Mouse (Mus musculus) olfactory bulb, adult 2 months (tissue): Measurements from ENCODE around the gene Tmem214. TPM values are rescaled to one million over a fixed set of nuclear protein-coding genes. Genes with fewer than 3 reads are reported as not detected.
A peak's percentile ranks its signal among the peaks of the same experiment; 100 is the strongest.

Experiments used
- H3K27ac ChIP-seq: fragments of 200-500 bp; 2 replicates; pipeline ENCODE4 v1.5.1; 2012; ENCODE audit warnings: low read depth, low read length; ENCODE audit not compliant: insufficient read depth
- H3K4me1 ChIP-seq: fragments of 200-500 bp; 2 replicates; pipeline ENCODE4 v1.6.1; 2012; ENCODE audit warnings: low read length; ENCODE audit not compliant: control insufficient read depth, insufficient read depth
- H3K4me3 ChIP-seq: fragments of 200-500 bp; 2 replicates; pipeline ENCODE4 v1.5.1; 2012; ENCODE audit warnings: mild to moderate bottlenecking, low read depth, low read length, moderate library complexity; ENCODE audit not compliant: insufficient read depth
- CTCF ChIP-seq: fragments of 200-500 bp; IDR thresholded peaks from 2 replicates; pipeline ENCODE4 v1.5.1; 2012; ENCODE audit warnings: low read depth, mild to moderate bottlenecking, low read length, moderate library complexity; ENCODE audit not compliant: insufficient read depth
- POLR2A ChIP-seq: fragments of 200-500 bp; IDR thresholded peaks from 2 replicates; pipeline ENCODE4 v1.6.1; 2012; ENCODE audit warnings: mild to moderate bottlenecking, low read depth, low read length, moderate library complexity; ENCODE audit not compliant: insufficient read depth
- WGBS: fragments of 180-500 bp; shearing (Covaris S2); methylation state at CpG from one replicate; pipeline ENCODE4 v1.1.7; 2018; 5-methylcytosine and 5-hydroxymethylcytosine counted together
- polyA plus RNA-seq: library from polyadenylated mRNA; stranded (reverse); fragments of >200 nt; gene quantifications from 2 replicates; pipeline ENCODE4 v1.2.4, GENCODE M21; 2012; ENCODE audit warnings: low replicate concordance; ENCODE audit not compliant: missing spikeins, insufficient read depth, insufficient read length

The Tmem214 gene
- polyA plus RNA-seq, 1 experiment: not detected

GRCm38 (mm10) chr5:30917891-30918670 lies 50.3 kb downstream of the Tmem214 start:
- Histone ChIP-seq H3K4me3 (no peak overlapping the region), H3K4me1 (peaks cover 32% of the 10 kb centered on the region), H3K27ac (no peak overlapping the region)
- TF ChIP-seq POLR2A (no peak), CTCF (no peak)
- 87% methylated on average over 31 of the region's 31 CpGs for WGBS

GRCm38 (mm10) chr5:30918691-30919090 lies 50.9 kb downstream of the Tmem214 start:
- WGBS: 93% methylated on average over 8 of the region's 8 CpGs

GRCm38 (mm10) chr5:30919831-30920614 lies 52.2 kb downstream of the Tmem214 start:
- no peak overlapping the region for H3K4me3 ChIP-seq
- 60% methylated on average over 11 of the region's 11 CpGs for WGBS

More at GRCm38 (mm10) chr5:30918691-30919090, 50.9 kb downstream of the Tmem214 start:
- Histone ChIP-seq H3K27ac (no peak overlapping the region), H3K4me3 (no peak overlapping the region), H3K4me1 (peaks cover 27% of the 10 kb centered on the region)
- TF ChIP-seq CTCF: no peak
- no peak for TF ChIP-seq POLR2A

GRCm38 (mm10) chr5:30920621-30921020 lies 52.8 kb downstream of the Tmem214 start:
- WGBS: 64% methylated on average over 19 of the region's 19 CpGs

More at GRCm38 (mm10) chr5:30919831-30920614, 52.2 kb downstream of the Tmem214 start:
- peaks cover 27% of the 10 kb centered on the region for H3K4me1 ChIP-seq
- no peak for TF ChIP-seq CTCF
- no peak for TF ChIP-seq POLR2A
- H3K27ac ChIP-seq: no peak overlapping the region

GRCm38 (mm10) chr5:30921256-30922033 lies 53.6 kb downstream of the Tmem214 start, which contains the start of gene Khk:
Gene Khk, plus strand, starts transcription at chr5:30921431.
- WGBS: under 1% methylated on average over 39 of the region's 40 CpGs
- Histone ChIP-seq H3K4me1 (peaks cover 20% of the 10 kb centered on the region), H3K27ac (peak within 1 kb of the TSS; percentile 87; the same call in 1 of the 2 replicates), H3K4me3 (peak within 1 kb of the TSS; percentile 93)
- peak; percentile 83 for TF ChIP-seq CTCF
- TF ChIP-seq POLR2A: peak; percentile 77

More at GRCm38 (mm10) chr5:30920621-30921020, 52.8 kb downstream of the Tmem214 start:
- Histone ChIP-seq H3K27ac (no peak overlapping the region), H3K4me1 (peaks cover 24% of the 10 kb centered on the region), H3K4me3 (no peak overlapping the region)
- no peak for TF ChIP-seq CTCF
- no peak for TF ChIP-seq POLR2A

DNA sequence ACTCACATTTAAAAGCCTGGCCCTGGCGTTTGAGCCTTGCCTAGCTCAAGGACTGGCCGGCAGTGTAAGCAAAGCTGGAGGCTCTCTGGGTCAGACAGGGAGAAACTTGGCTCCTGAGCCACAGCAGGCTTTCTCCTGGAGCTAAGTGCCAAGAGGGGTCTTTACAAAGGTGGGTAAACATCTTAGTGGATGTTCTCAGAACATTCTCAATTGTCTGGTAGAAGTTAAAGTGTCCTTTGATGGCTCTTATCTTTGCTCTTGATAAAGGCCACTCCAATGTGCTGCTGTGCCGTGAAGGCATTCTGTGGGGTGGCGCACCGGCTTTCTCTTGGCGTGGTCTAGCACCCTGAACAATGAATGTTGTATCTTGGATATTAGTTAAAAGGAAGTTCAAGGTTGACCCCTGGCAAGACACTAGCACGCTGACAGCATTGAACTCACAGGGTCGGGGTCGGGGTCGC lies 54.8 kb downstream of the Tmem214 start:
- TF ChIP-seq CTCF (no peak), POLR2A (no peak)
- Histone ChIP-seq H3K27ac (no peak overlapping the region), H3K4me3 (no peak overlapping the region), H3K4me1 (peaks cover 20% of the 10 kb centered on the region)
- WGBS: 81% methylated on average over 10 of the region's 10 CpGs

DNA sequence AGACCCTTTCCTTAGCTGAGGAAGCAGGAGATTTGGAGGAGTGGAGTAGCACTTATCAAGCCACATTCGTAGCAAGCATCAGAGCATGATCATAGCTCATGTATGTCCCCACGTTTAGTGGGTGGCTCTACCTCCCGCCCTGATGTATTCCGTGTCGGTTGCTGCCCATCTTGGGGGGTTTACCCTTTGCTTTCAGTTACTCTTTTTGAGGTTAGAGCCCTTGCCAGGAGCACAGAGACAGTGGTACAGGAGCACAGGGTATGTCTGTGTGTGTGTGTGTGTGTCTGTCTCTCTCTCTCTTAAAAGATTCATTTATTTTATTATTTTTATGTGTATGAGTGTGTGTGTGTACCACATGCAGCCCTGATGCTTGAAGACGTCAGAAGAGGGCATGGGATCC lies 55.3 kb downstream of the Tmem214 start:
- H3K4me3 ChIP-seq: no peak overlapping the region
- 87% methylated on average over 6 of the region's 6 CpGs for WGBS
- TF ChIP-seq CTCF: no peak
- no peak for TF ChIP-seq POLR2A
- H3K27ac ChIP-seq: no peak overlapping the region
- peaks cover 20% of the 10 kb centered on the region for H3K4me1 ChIP-seq

DNA sequence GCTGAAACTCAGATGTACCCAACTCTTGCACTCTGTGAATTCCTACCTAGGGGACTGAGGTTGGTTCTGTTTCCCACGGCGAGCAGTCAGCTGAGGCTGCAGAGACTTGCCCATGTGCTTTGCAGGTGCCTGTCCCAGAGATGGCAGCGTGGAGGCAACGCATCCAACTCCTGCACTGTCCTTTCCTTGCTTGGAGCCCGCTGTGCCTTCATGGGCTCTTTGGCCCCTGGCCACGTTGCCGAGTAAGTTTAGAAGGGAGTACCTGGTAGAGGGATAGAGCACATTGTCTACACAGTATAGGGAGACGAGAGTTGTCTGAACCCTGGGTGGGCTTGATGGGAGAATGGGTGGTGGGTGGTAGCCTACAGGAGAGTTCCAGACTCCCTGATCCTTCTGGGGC lies 56.8 kb downstream of the Tmem214 start:
- 83% methylated on average over 8 of the region's 8 CpGs for WGBS
- no peak for TF ChIP-seq POLR2A
- no peak for TF ChIP-seq CTCF
- no peak overlapping the region for H3K4me3 ChIP-seq
- H3K4me1 ChIP-seq: peaks cover 20% of the 10 kb centered on the region
- no peak overlapping the region for H3K27ac ChIP-seq
